Mouse (Mus musculus): Measurements from ENCODE around the gene Vps53. TPM values are rescaled to one million over a fixed set of nuclear protein-coding genes. Genes with fewer than 3 reads are reported as not detected.

The Vps53 gene
- total and polyA plus RNA-seq, 3 experiments: 16.4 to 25.1 (median 24.3) TPM

GRCm38 (mm10) chr11:76045367-76045766, 134.1 kb downstream of the Vps53 start:
- H3K4me1 ChIP-seq (ENCODE audit: control insufficient read depth, insufficient read depth, low read length): peaks cover 32% of the 10 kb centered on the region
- WGBS: 35% methylated on average over 6 of the region's 6 CpGs
- peak overlapping the region; percentile 93 for H3K27ac ChIP-seq
- TF ChIP-seq CTCF (IDR thresholded peaks at IDR 0.05): no peak
- no peak for TF ChIP-seq POLR2A (IDR thresholded peaks at IDR 0.05; ENCODE audit: insufficient read depth, low read depth, low read length)
- no peak for TF ChIP-seq EP300 (IDR thresholded peaks at IDR 0.05; ENCODE audit: insufficient read depth, low read depth, low read length)
- H3K4me3 ChIP-seq: no peak overlapping the region
- no peaks in the 10 kb centered on the region for H3K79me2 ChIP-seq (replicated peaks; ENCODE audit: control insufficient read depth, insufficient read depth, low read length)
- no peak for DNase-seq
- H3K27me3 ChIP-seq (ENCODE audit: control insufficient read depth, insufficient read depth, low read length): no peaks in the 10 kb centered on the region
- H3K9ac ChIP-seq (ENCODE audit: low read depth, low read length): no peak overlapping the region
- H3K36me3 ChIP-seq (ENCODE audit: control insufficient read depth, insufficient read depth, low read length): peaks cover 9% of the 10 kb centered on the region
- intact Hi-C loops (cut with DNase I): no loop called here

- no peaks in the 10 kb centered on the region for H3K27me3 ChIP-seq (ENCODE audit: control insufficient read depth, insufficient read depth, low read length)
- no peaks in the 10 kb centered on the region for H3K79me2 ChIP-seq (replicated peaks; ENCODE audit: control insufficient read depth, insufficient read depth, low read length)
- H3K9ac ChIP-seq (ENCODE audit: low read depth, low read length): peak overlapping the region; percentile 11; the same call in 1 of the 2 replicates
- intact Hi-C loops (cut with DNase I): no loop called here
- H3K4me3 ChIP-seq: no peak overlapping the region
- 71% methylated on average over 6 of the region's 6 CpGs for WGBS
- TF ChIP-seq CTCF (IDR thresholded peaks at IDR 0.05) (no peak), POLR2A (IDR thresholded peaks at IDR 0.05; ENCODE audit: insufficient read depth, low read depth, low read length) (no peak), EP300 (IDR thresholded peaks at IDR 0.05; ENCODE audit: insufficient read depth, low read depth, low read length) (no peak)
- DNase-seq: no peak
- H3K27ac ChIP-seq: peak overlapping the region; percentile 93
- H3K4me1 ChIP-seq (ENCODE audit: control insufficient read depth, insufficient read depth, low read length): peaks cover 34% of the 10 kb centered on the region
- H3K36me3 ChIP-seq (ENCODE audit: control insufficient read depth, insufficient read depth, low read length): peaks cover 9% of the 10 kb centered on the region
These were observed 135.0 kb downstream of the Vps53 start for GRCm38 (mm10) chr11:76044468-76044867.

DNA sequence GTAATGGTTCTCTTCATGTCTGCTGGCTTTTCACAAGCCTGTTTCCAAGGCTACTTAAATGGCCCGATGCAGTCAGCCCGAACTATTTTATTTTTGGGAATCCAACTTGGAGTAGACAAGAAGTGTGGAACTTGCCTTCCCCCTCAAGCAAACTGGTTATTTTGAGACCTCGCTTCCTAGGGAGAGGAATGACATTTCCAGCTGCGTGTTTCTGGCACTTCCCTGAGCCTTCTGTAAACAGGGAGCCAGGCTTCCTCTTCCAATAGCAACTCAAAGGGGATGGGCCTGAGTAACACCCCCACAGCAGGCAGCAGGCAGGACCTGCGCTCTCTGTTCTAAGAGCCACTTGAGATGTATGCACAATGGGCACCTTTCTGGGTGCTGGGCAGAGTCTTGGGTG, 136.6 kb downstream of the Vps53 start:
- Histone ChIP-seq H3K27me3 (ENCODE audit: control insufficient read depth, insufficient read depth, low read length) (no peaks in the 10 kb centered on the region), H3K4me1 (ENCODE audit: control insufficient read depth, insufficient read depth, low read length) (peaks cover 38% of the 10 kb centered on the region), H3K79me2 (replicated peaks; ENCODE audit: control insufficient read depth, insufficient read depth, low read length) (no peaks in the 10 kb centered on the region), H3K27ac (peak overlapping the region; percentile 93), H3K9ac (ENCODE audit: low read depth, low read length) (no peak overlapping the region), H3K4me3 (no peak overlapping the region; the same call in 1 of the 2 replicates), H3K36me3 (ENCODE audit: control insufficient read depth, insufficient read depth, low read length) (peaks cover 9% of the 10 kb centered on the region)
- intact Hi-C loops (cut with DNase I): loop anchor here (2.0 kb wide), 1 partner anchor 56 kb away; no protein-coding TSS in a partner anchor
- TF ChIP-seq EP300 (IDR thresholded peaks at IDR 0.05; ENCODE audit: insufficient read depth, low read depth, low read length): peak; percentile 98
- TF ChIP-seq CTCF (IDR thresholded peaks at IDR 0.05): no peak
- peak; percentile 60; the same call in 1 of the 2 replicates for TF ChIP-seq POLR2A (IDR thresholded peaks at IDR 0.05; ENCODE audit: insufficient read depth, low read depth, low read length)
- 5% methylated on average over 5 of the region's 5 CpGs for WGBS
- DNase-seq: peak; percentile 64 to 78

DNA sequence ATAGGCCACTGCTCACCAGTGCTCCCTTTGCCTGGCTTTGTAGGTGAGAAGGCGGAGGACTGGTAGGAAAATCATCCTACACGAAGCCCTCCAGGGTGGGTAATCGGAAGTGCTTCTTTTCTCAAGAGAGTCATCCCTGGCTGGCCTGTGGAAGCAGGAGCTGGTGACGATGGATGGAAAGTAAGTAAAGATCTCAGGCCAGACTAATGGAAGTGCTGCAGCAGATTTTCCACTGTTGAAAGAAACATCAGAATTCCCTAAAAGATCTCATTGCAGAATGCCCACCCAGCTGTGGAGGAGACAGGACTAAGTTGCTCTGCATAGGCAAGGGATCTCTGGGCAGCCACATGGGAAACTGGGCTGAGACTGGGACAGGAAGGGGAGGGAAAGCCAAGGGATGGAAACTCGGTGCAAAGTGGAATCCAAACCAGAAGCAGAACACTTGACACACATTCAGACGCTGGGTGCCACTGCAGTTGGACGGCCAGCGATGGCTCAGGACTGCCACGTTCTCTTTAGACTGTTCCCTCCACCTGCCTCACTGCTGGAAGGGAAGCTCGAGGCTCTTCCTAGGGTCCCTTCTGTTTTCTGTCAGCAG, 137.3 kb downstream of the Vps53 start:
- Histone ChIP-seq H3K27ac (peak overlapping the region; percentile 93), H3K27me3 (ENCODE audit: control insufficient read depth, insufficient read depth, low read length) (no peaks in the 10 kb centered on the region), H3K4me1 (ENCODE audit: control insufficient read depth, insufficient read depth, low read length) (peaks cover 40% of the 10 kb centered on the region), H3K36me3 (ENCODE audit: control insufficient read depth, insufficient read depth, low read length) (peaks cover 9% of the 10 kb centered on the region), H3K79me2 (replicated peaks; ENCODE audit: control insufficient read depth, insufficient read depth, low read length) (no peaks in the 10 kb centered on the region), H3K9ac (ENCODE audit: low read depth, low read length) (no peak overlapping the region), H3K4me3 (peak overlapping the region; percentile 1; the same call in 1 of the 2 replicates)
- intact Hi-C loops (cut with DNase I): loop anchor here (2.0 kb wide), 1 partner anchor 57 kb away; no protein-coding TSS in a partner anchor
- 30% methylated on average over 10 of the region's 10 CpGs for WGBS
- peak; percentile 73 for TF ChIP-seq POLR2A (IDR thresholded peaks at IDR 0.05; ENCODE audit: insufficient read depth, low read depth, low read length)
- TF ChIP-seq EP300 (IDR thresholded peaks at IDR 0.05; ENCODE audit: insufficient read depth, low read depth, low read length): peak; percentile 81
- TF ChIP-seq CTCF (IDR thresholded peaks at IDR 0.05): no peak
- DNase-seq: peak; percentile 59 to 60

- no peak overlapping the region for H3K4me3 ChIP-seq
- no peak overlapping the region; the same call in 1 of the 2 replicates for H3K9ac ChIP-seq (ENCODE audit: low read depth, low read length)
- H3K27ac ChIP-seq: peak overlapping the region; percentile 93
- H3K36me3 ChIP-seq (ENCODE audit: control insufficient read depth, insufficient read depth, low read length): peaks cover 11% of the 10 kb centered on the region
- H3K79me2 ChIP-seq (replicated peaks; ENCODE audit: control insufficient read depth, insufficient read depth, low read length): no peaks in the 10 kb centered on the region
- no peak for DNase-seq
- 54% methylated on average over 4 of the region's 4 CpGs for WGBS
- TF ChIP-seq POLR2A (IDR thresholded peaks at IDR 0.05; ENCODE audit: insufficient read depth, low read depth, low read length) (no peak), EP300 (IDR thresholded peaks at IDR 0.05; ENCODE audit: insufficient read depth, low read depth, low read length) (no peak), CTCF (IDR thresholded peaks at IDR 0.05) (no peak)
- H3K4me1 ChIP-seq (ENCODE audit: control insufficient read depth, insufficient read depth, low read length): peaks cover 46% of the 10 kb centered on the region
- H3K27me3 ChIP-seq (ENCODE audit: control insufficient read depth, insufficient read depth, low read length): no peaks in the 10 kb centered on the region
- intact Hi-C loops (cut with DNase I): no loop called here
These were observed 138.6 kb downstream of the Vps53 start for GRCm38 (mm10) chr11:76040761-76041376.

- Histone ChIP-seq H3K4me3 (no peak overlapping the region), H3K9ac (ENCODE audit: low read depth, low read length) (no peak overlapping the region), H3K27ac (peak overlapping the region; percentile 93), H3K27me3 (ENCODE audit: control insufficient read depth, insufficient read depth, low read length) (no peaks in the 10 kb centered on the region), H3K36me3 (ENCODE audit: control insufficient read depth, insufficient read depth, low read length) (peaks cover 11% of the 10 kb centered on the region), H3K79me2 (replicated peaks; ENCODE audit: control insufficient read depth, insufficient read depth, low read length) (no peaks in the 10 kb centered on the region), H3K4me1 (ENCODE audit: control insufficient read depth, insufficient read depth, low read length) (peaks cover 45% of the 10 kb centered on the region)
- WGBS: 72% methylated on average over 8 of the region's 8 CpGs
- intact Hi-C loops (cut with DNase I): no loop called here
- DNase-seq: no peak
- TF ChIP-seq CTCF (IDR thresholded peaks at IDR 0.05) (no peak), POLR2A (IDR thresholded peaks at IDR 0.05; ENCODE audit: insufficient read depth, low read depth, low read length) (no peak), EP300 (IDR thresholded peaks at IDR 0.05; ENCODE audit: insufficient read depth, low read depth, low read length) (no peak)
These were observed 139.3 kb downstream of the Vps53 start for GRCm38 (mm10) chr11:76040106-76040505.

Measured in heart, adult 2 months (tissue).